Mouse (Mus musculus) limb, embryonic 14.5 days (tissue): ENCODE data around the gene Pdlim5. TPM values are rescaled to one million over a fixed set of nuclear protein-coding genes. Genes with fewer than 3 reads are reported as not detected.

Experiments used
- ATAC-seq: fragments of 200-750 bp; cut with Nextera tagmentation; 2 replicates; pipeline ENCODE4 v1.8.0; 2017; ENCODE audit warnings: low read depth, moderate number of reproducible peaks, moderate TSS enrichment; ENCODE audit not compliant: low FRiP score
- DNase-seq: peaks from one replicate; pipeline ENCODE4 v3.0.0-alpha.2; 2015; ENCODE audit warnings: low spot score
- H3K27ac ChIP-seq: fragments of 300-500 bp; sonication (generic); replicated peaks from 2 replicates; pipeline ENCODE4 v1.5.1; 2014; ENCODE audit warnings: low read depth, mild to moderate bottlenecking, low read length, moderate library complexity, mixed read lengths
- H3K27me3 ChIP-seq: fragments of 300-500 bp; sonication (generic); 2 replicates; pipeline ENCODE4 v1.6.1; 2014; ENCODE audit warnings: low read length, mixed read lengths; ENCODE audit not compliant: control insufficient read depth, insufficient read depth
- H3K36me3 ChIP-seq: fragments of 300-500 bp; sonication (generic); 2 replicates; pipeline ENCODE4 v1.6.1; 2014; ENCODE audit warnings: mild to moderate bottlenecking, low read length, moderate library complexity, mixed read lengths; ENCODE audit not compliant: control insufficient read depth, insufficient read depth
- H3K4me1 ChIP-seq: fragments of 300-500 bp; sonication (generic); 2 replicates; pipeline ENCODE4 v1.6.1; 2014; ENCODE audit warnings: antibody characterized with exemption, low read length, mixed read lengths; ENCODE audit not compliant: control insufficient read depth, insufficient read depth
- H3K4me2 ChIP-seq: fragments of 300-500 bp; sonication (generic); replicated peaks from 2 replicates; pipeline ENCODE4 v1.6.1; 2014; ENCODE audit warnings: low read depth, mild to moderate bottlenecking, low read length, moderate library complexity; ENCODE audit not compliant: severe bottlenecking
- H3K4me3 ChIP-seq: fragments of 300-500 bp; sonication (generic); replicated peaks from 2 replicates; pipeline ENCODE4 v1.5.1; 2014; ENCODE audit warnings: low read length
- H3K9ac ChIP-seq: fragments of 300-500 bp; sonication (generic); 2 replicates; pipeline ENCODE4 v1.6.1; 2014; ENCODE audit warnings: mild to moderate bottlenecking, low read depth, low read length, moderate library complexity; ENCODE audit not compliant: severe bottlenecking
- H3K9me3 ChIP-seq: fragments of 300-500 bp; sonication (generic); 2 replicates; pipeline ENCODE4 v1.6.1; 2016; ENCODE audit warnings: low read length; ENCODE audit not compliant: control insufficient read depth
- POLR2A ChIP-seq: fragments of 200-500 bp; IDR thresholded peaks from 2 replicates; pipeline ENCODE4 v1.8.0; 2012; ENCODE audit warnings: inconsistent platforms, mild to moderate bottlenecking, moderate library complexity, borderline replicate concordance; ENCODE audit not compliant: insufficient read depth, insufficient read length; ENCODE audit errors: extremely low read depth
- WGBS: fragments of 180-500 bp; shearing (Covaris S2); extraction: QIAGEN DNeasy Blood & Tissue Kit; methylation state at CpG from one replicate; pipeline ENCODE4 v1.1.7; 2014; 5-methylcytosine and 5-hydroxymethylcytosine counted together
- polyA plus RNA-seq, 2 experiments: library from polyadenylated mRNA; depleted of rRNA in 1 of 2; stranded (reverse) in 1 of 2; unstranded in 1 of 2; fragments of >200 nt; fragmentation: Nextera tagmentation in 1 of 2; extraction: Ambion mirVana in 1 of 2; gene quantifications; 2 replicates each; pipeline versions ENCODE4 v1.2.1 to v1.2.3; 2012 to 2014

The Pdlim5 gene
- polyA plus RNA-seq (2012; rRNA removed) (36.6 and 37.9 TPM in 2 replicates), polyA plus RNA-seq (2014; fragmentation: Nextera tagmentation; extraction: Ambion mirVana) (34.2 and 37.9 TPM in 2 replicates)

GRCm38 (mm10) chr3:142395520-142396193 is at the start of gene Pdlim5:
TSS of gene Pdlim5 (minus strand) at chr3:142395696.
- H3K9ac ChIP-seq, result peak within 1 kb of the TSS; percentile 61
- no peaks in the 10 kb centered on the region for H3K36me3 ChIP-seq
- 0 out of 2 replicates have a peak, but pooled peaks have one; percentile 39 for TF ChIP-seq POLR2A
- H3K9me3 ChIP-seq, result no peaks in the 10 kb centered on the region
- no peaks in the 10 kb centered on the region for H3K4me1 ChIP-seq
- peak within 1 kb of the TSS; percentile 86 for H3K4me2 ChIP-seq
- peaks cover 6% of the 10 kb centered on the region for H3K27me3 ChIP-seq
- peak within 1 kb of the TSS; percentile 33; the same call in 1 of the 2 replicates for H3K27ac ChIP-seq
- peak within 1 kb of the TSS; percentile 78 for H3K4me3 ChIP-seq
- ATAC-seq (peak; percentile 98), DNase-seq (peak; percentile 85)
- WGBS, result under 1% methylated on average over 31 of the region's 46 CpGs

- Histone ChIP-seq H3K4me3 (no peak overlapping the region), H3K27me3 (peaks cover 3% of the 10 kb centered on the region; the same call in 1 of the 2 replicates), H3K4me2 (no peak overlapping the region), H3K36me3 (no peaks in the 10 kb centered on the region), H3K4me1 (0 out of 2 replicates have a peak, but pooled peaks cover 4% of the 10 kb centered on the region), H3K27ac (no peak overlapping the region), H3K9me3 (no peaks in the 10 kb centered on the region), H3K9ac (no peak overlapping the region)
- no peak for TF ChIP-seq POLR2A
- no peak for DNase-seq
- 44% methylated on average over 4 of the region's 4 CpGs for WGBS
- ATAC-seq, result no peak
Measured at GRCm38 (mm10) chr3:142443710-142444043, 48.2 kb upstream of the Pdlim5 start.

GRCm38 (mm10) chr3:142443006-142443709 is 47.7 kb upstream of the Pdlim5 start:
- Histone ChIP-seq H3K36me3 (no peaks in the 10 kb centered on the region), H3K9me3 (no peaks in the 10 kb centered on the region), H3K27me3 (peaks cover 3% of the 10 kb centered on the region; the same call in 1 of the 2 replicates), H3K27ac (no peak overlapping the region), H3K4me3 (no peak overlapping the region), H3K4me1 (0 out of 2 replicates have a peak, but pooled peaks cover 4% of the 10 kb centered on the region), H3K4me2 (no peak overlapping the region), H3K9ac (no peak overlapping the region)
- 11% methylated on average over 12 of the region's 12 CpGs for WGBS
- peak; percentile 93 for DNase-seq
- TF ChIP-seq POLR2A, result no peak
- ATAC-seq, result no peak

GRCm38 (mm10) chr3:142442161-142442560 is 46.7 kb upstream of the Pdlim5 start:
- no peak for DNase-seq
- 80% methylated on average over 7 of the region's 7 CpGs for WGBS
- no peak for TF ChIP-seq POLR2A
- Histone ChIP-seq H3K9ac (no peak overlapping the region), H3K9me3 (no peaks in the 10 kb centered on the region), H3K4me3 (no peak overlapping the region), H3K27ac (no peak overlapping the region), H3K27me3 (peaks cover 3% of the 10 kb centered on the region; the same call in 1 of the 2 replicates), H3K36me3 (no peaks in the 10 kb centered on the region), H3K4me1 (0 out of 2 replicates have a peak, but pooled peaks cover 4% of the 10 kb centered on the region), H3K4me2 (no peak overlapping the region)
- no peak for ATAC-seq

- 55% methylated on average over 5 of the region's 5 CpGs for WGBS
- no peak overlapping the region for H3K4me3 ChIP-seq
- H3K36me3 ChIP-seq, result no peaks in the 10 kb centered on the region
- peaks cover 3% of the 10 kb centered on the region; the same call in 1 of the 2 replicates for H3K27me3 ChIP-seq
- H3K9ac ChIP-seq, result no peak overlapping the region
- DNase-seq (no peak), ATAC-seq (no peak)
- 0 out of 2 replicates have a peak, but pooled peaks cover 4% of the 10 kb centered on the region for H3K4me1 ChIP-seq
- H3K27ac ChIP-seq, result no peak overlapping the region
- no peak overlapping the region for H3K4me2 ChIP-seq
- no peaks in the 10 kb centered on the region for H3K9me3 ChIP-seq
- no peak for TF ChIP-seq POLR2A
Measured at GRCm38 (mm10) chr3:142441142-142441541, 45.6 kb upstream of the Pdlim5 start.
